Mouse (Mus musculus) limb, embryonic 11.5 days (tissue): Measurements from ENCODE around the gene Bcas3. TPM values are rescaled to one million over a fixed set of nuclear protein-coding genes. Genes with fewer than 3 reads are reported as not detected.
"Not testable (repeated sequence)": the region's sequence is repeated elsewhere in the genome, so short reads cannot be mapped to it uniquely, and the experiment has no call there.

Experiments
- ATAC-seq: fragments of 200-750 bp; cut with Nextera tagmentation; 2 replicates; pipeline ENCODE4 v1.8.0; 2017; ENCODE audit warnings: low read depth; ENCODE audit not compliant: insufficient number of reproducible peaks, low FRiP score, low TSS enrichment
- DNase-seq: peaks from one replicate; pipeline ENCODE4 v3.0.0-alpha.2; 2015; ENCODE audit warnings: low spot score
- H3K27ac ChIP-seq: fragments of 300-500 bp; sonication (generic); replicated peaks from 2 replicates; pipeline ENCODE4 v1.5.1; 2014; ENCODE audit warnings: low read depth, mild to moderate bottlenecking, low read length
- H3K27me3 ChIP-seq: fragments of 300-500 bp; sonication (generic); 2 replicates; pipeline ENCODE4 v1.6.1; 2014; ENCODE audit warnings: mild to moderate bottlenecking, low read length, mixed read lengths; ENCODE audit not compliant: control insufficient read depth, insufficient read depth
- H3K36me3 ChIP-seq: fragments of 300-500 bp; sonication (generic); 2 replicates; pipeline ENCODE4 v1.6.1; 2014; ENCODE audit warnings: mild to moderate bottlenecking, low read length, moderate library complexity, mixed read lengths; ENCODE audit not compliant: control insufficient read depth, insufficient read depth
- H3K4me1 ChIP-seq: fragments of 300-500 bp; sonication (generic); 2 replicates; pipeline ENCODE4 v1.6.1; 2014; ENCODE audit warnings: low read length, mixed read lengths; ENCODE audit not compliant: control insufficient read depth, insufficient read depth
- H3K4me2 ChIP-seq: fragments of 300-500 bp; sonication (generic); 2 replicates; pipeline ENCODE4 v1.6.1; 2014; ENCODE audit warnings: low read depth, mild to moderate bottlenecking, moderate library complexity; ENCODE audit not compliant: severe bottlenecking
- H3K4me3 ChIP-seq: fragments of 300-500 bp; sonication (generic); 2 replicates; pipeline ENCODE4 v1.5.1; 2014; ENCODE audit warnings: low read depth, low read length
- H3K9ac ChIP-seq: fragments of 300-500 bp; sonication (generic); 2 replicates; pipeline ENCODE4 v1.6.1; 2014; ENCODE audit warnings: mild to moderate bottlenecking, low read length
- H3K9me3 ChIP-seq: fragments of 300-500 bp; sonication (generic); 2 replicates; pipeline ENCODE4 v1.6.1; 2016; ENCODE audit warnings: low read length; ENCODE audit not compliant: control insufficient read depth
- WGBS: fragments of 180-500 bp; shearing (Covaris S2); extraction: QIAGEN DNeasy Blood & Tissue Kit; methylation state at CpG from one replicate; pipeline ENCODE4 v1.1.7; 2014; 5-methylcytosine and 5-hydroxymethylcytosine counted together
- polyA plus RNA-seq: library from polyadenylated mRNA; unstranded; fragments of >200 nt; fragmentation: Nextera tagmentation; extraction: Ambion mirVana; gene quantifications from 2 replicates; pipeline ENCODE4 v1.2.1, GENCODE M21; 2014

The Bcas3 gene
- polyA plus RNA-seq, 1 experiment from 2014 or later: 34.0 TPM

DNA sequence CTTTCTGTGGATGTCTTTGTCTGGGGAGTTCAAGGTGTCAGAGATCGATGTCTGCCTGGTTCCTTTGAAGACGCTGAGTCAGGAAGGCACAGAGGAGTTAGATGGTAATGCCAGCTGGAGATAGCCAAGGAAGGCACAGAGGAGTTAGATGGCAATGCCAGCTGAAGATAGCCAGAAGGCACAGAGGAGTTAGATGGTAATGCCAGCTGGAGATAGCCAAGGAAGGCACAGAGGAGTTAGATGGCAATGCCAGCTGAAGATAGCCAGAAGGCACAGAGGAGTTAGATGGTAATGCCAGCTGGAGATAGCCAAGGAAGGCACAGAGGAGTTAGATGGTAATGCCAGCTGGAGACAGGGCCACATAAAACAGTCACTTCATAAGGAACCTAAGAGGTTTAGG lies 363.8 kb downstream of the Bcas3 start:
- peaks cover 51% of the 10 kb centered on the region for H3K4me1 ChIP-seq
- not testable (repeated sequence) for DNase-seq, H3K27me3 ChIP-seq, H3K27ac ChIP-seq, H3K4me3 ChIP-seq, H3K9me3 ChIP-seq, H3K9ac ChIP-seq, H3K36me3 ChIP-seq, ATAC-seq, H3K4me2 ChIP-seq
- WGBS: 71% methylated on average over 2 of the region's 2 CpGs

DNA sequence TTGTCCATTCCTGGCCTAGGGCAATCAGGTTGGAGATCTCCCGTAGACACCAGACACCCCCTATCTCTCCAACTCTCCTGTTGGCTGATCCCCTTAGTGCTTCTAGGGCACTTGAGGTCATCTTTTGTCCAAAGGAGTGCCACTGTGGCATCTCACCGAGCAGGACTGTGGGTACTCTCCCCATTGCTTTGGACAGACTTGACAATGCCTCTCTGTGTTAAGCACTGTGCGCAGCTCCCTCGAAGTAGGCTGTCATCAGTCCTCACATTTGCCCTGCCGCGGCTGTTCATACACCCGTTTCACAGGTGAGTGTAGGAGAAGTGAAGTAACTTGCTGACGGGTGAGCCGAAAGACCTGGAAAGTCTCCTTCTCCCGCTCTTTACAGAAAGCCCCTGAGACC lies 366.1 kb downstream of the Bcas3 start:
- Histone ChIP-seq H3K27me3 (no peaks in the 10 kb centered on the region), H3K27ac (no peak overlapping the region), H3K4me1 (peaks cover 32% of the 10 kb centered on the region), H3K36me3 (no peaks in the 10 kb centered on the region), H3K9ac (no peak overlapping the region; the same call in 1 of the 2 replicates), H3K4me2 (no peak overlapping the region), H3K4me3 (no peak overlapping the region), H3K9me3 (no peaks in the 10 kb centered on the region)
- WGBS: 82% methylated on average over 10 of the region's 10 CpGs
- DNase-seq (no peak), ATAC-seq (no peak)

- Histone ChIP-seq H3K4me2 (no peak overlapping the region), H3K27ac (no peak overlapping the region), H3K9ac (no peak overlapping the region)
These were observed 366.8 kb downstream of the Bcas3 start for GRCm38 (mm10) chr11:85719766-85720165.

GRCm38 (mm10) chr11:85720269-85720773 lies 367.4 kb downstream of the Bcas3 start:
- Histone ChIP-seq H3K27ac (no peak overlapping the region; the same call in 1 of the 2 replicates), H3K4me2 (no peak overlapping the region), H3K36me3 (no peaks in the 10 kb centered on the region), H3K4me1 (peaks cover 22% of the 10 kb centered on the region), H3K9me3 (no peaks in the 10 kb centered on the region), H3K4me3 (no peak overlapping the region), H3K27me3 (no peaks in the 10 kb centered on the region), H3K9ac (no peak overlapping the region)
- peak; percentile 68 for DNase-seq
- ATAC-seq: peak; percentile 58; the same call in 1 of the 2 replicates
- WGBS: 2% methylated on average over 6 of the region's 6 CpGs

More at GRCm38 (mm10) chr11:85719766-85720165, 366.8 kb downstream of the Bcas3 start:
- 18% methylated on average over 7 of the region's 7 CpGs for WGBS
- no peaks in the 10 kb centered on the region for H3K9me3 ChIP-seq
- no peaks in the 10 kb centered on the region for H3K27me3 ChIP-seq
- no peak for ATAC-seq
- no peaks in the 10 kb centered on the region for H3K36me3 ChIP-seq
- DNase-seq: peak; percentile 33
- H3K4me3 ChIP-seq: no peak overlapping the region
- H3K4me1 ChIP-seq: peaks cover 25% of the 10 kb centered on the region

GRCm38 (mm10) chr11:85721986-85722385 lies 369.0 kb downstream of the Bcas3 start:
- Histone ChIP-seq H3K4me2 (no peak overlapping the region), H3K4me3 (no peak overlapping the region), H3K4me1 (peaks cover 19% of the 10 kb centered on the region), H3K27me3 (no peaks in the 10 kb centered on the region), H3K27ac (no peak overlapping the region), H3K36me3 (no peaks in the 10 kb centered on the region), H3K9me3 (no peaks in the 10 kb centered on the region), H3K9ac (no peak overlapping the region)
- no peak for DNase-seq
- WGBS: 95% methylated on average over 4 of the region's 4 CpGs
- no peak for ATAC-seq

- Histone ChIP-seq H3K4me1 (peaks cover 13% of the 10 kb centered on the region), H3K9ac (no peak overlapping the region), H3K36me3 (no peaks in the 10 kb centered on the region), H3K4me3 (no peak overlapping the region), H3K27ac (no peak overlapping the region), H3K27me3 (0 out of 2 replicates have a peak, but pooled peaks cover 3% of the 10 kb centered on the region), H3K9me3 (no peaks in the 10 kb centered on the region), H3K4me2 (no peak overlapping the region)
- 82% methylated on average over 6 of the region's 6 CpGs for WGBS
- ATAC-seq (no peak), DNase-seq (no peak)
These were observed 371.2 kb downstream of the Bcas3 start for GRCm38 (mm10) chr11:85724159-85724558.

GRCm38 (mm10) chr11:85729725-85730124 lies 376.8 kb downstream of the Bcas3 start:
- no peak overlapping the region for H3K4me2 ChIP-seq
- peaks cover 7% of the 10 kb centered on the region for H3K4me1 ChIP-seq
- no peak overlapping the region for H3K4me3 ChIP-seq
- no peaks in the 10 kb centered on the region for H3K9me3 ChIP-seq
- WGBS: 73% methylated on average over 2 of the region's 2 CpGs
- DNase-seq (no peak), ATAC-seq (no peak)
- H3K27me3 ChIP-seq: peaks cover 10% of the 10 kb centered on the region; the same call in 1 of the 2 replicates
- no peak overlapping the region for H3K27ac ChIP-seq
- no peak overlapping the region for H3K9ac ChIP-seq
- H3K36me3 ChIP-seq: no peaks in the 10 kb centered on the region

GRCm38 (mm10) chr11:85732462-85733012 lies 379.6 kb downstream of the Bcas3 start:
- H3K27me3 ChIP-seq: peaks cover 10% of the 10 kb centered on the region; the same call in 1 of the 2 replicates

More at GRCm38 (mm10) chr11:85732462-85733012, 379.6 kb downstream of the Bcas3 start:
- H3K9ac ChIP-seq: no peak overlapping the region
- 60% methylated on average over 4 of the region's 4 CpGs for WGBS
- ATAC-seq (no peak), DNase-seq (no peak)
- no peaks in the 10 kb centered on the region for H3K9me3 ChIP-seq
- no peak overlapping the region for H3K4me2 ChIP-seq
- no peaks in the 10 kb centered on the region for H3K36me3 ChIP-seq
- H3K27ac ChIP-seq: no peak overlapping the region
- H3K4me1 ChIP-seq: peaks cover 34% of the 10 kb centered on the region
- H3K4me3 ChIP-seq: no peak overlapping the region
